Comparison of ENCODE assay signal across 9 mouse cellular contexts in genomic region chr4:21678975-21679623, GRCm38 (mm10). TPM values are rescaled to one million over a fixed set of nuclear protein-coding genes. Genes with fewer than 3 reads are reported as not detected.
DNase-seq lines count a peak whose midpoint lies in the region; ATAC-seq and TF ChIP-seq lines count a peak whose summit lies in the region.
"Had no signal": no experiment of that assay in that cellular context is flagged by ENCODE, and none has a peak within 500 bp of the region (broad histone marks: within the 10 kb centered on the region; RNA-seq: fewer than 3 reads in every experiment).

No protein-coding gene starts in this region.

- no peak for TF ChIP-seq CTCF in midbrain, postnatal 0 days (IDR thresholded peaks at IDR 0.05)

- peak overlapping the region; percentile 53 for H3K4me3 ChIP-seq in heart, embryonic 13.5 days
- H3K4me3 ChIP-seq in forebrain, embryonic 14.5 days (ENCODE audit: low read depth, low read length), result peak overlapping the region; percentile 30
- H3K4me3 ChIP-seq in midbrain, postnatal 0 days (ENCODE audit: low read depth, low read length), result peak overlapping the region; percentile 25

- H3K27me3 ChIP-seq in heart, embryonic 13.5 days (replicated peaks), result peaks cover 100% of the 10 kb centered on the region
- peaks cover 93% of the 10 kb centered on the region for H3K27me3 ChIP-seq in forebrain, embryonic 14.5 days (replicated peaks; ENCODE audit: control insufficient read depth, insufficient read depth, low read length)
- H3K27me3 ChIP-seq in midbrain, postnatal 0 days (ENCODE audit: insufficient read depth, low read length), result peaks cover 85% of the 10 kb centered on the region

- H3K9me3 ChIP-seq in heart, embryonic 13.5 days, result no peaks in the 10 kb centered on the region
- no peaks in the 10 kb centered on the region for H3K9me3 ChIP-seq in forebrain, embryonic 14.5 days (replicated peaks; ENCODE audit: control insufficient read depth, low read length)
- no peaks in the 10 kb centered on the region for H3K9me3 ChIP-seq in midbrain, postnatal 0 days (ENCODE audit: low read length)

- H3K36me3 ChIP-seq in heart, embryonic 13.5 days, result no peaks in the 10 kb centered on the region
- no peaks in the 10 kb centered on the region for H3K36me3 ChIP-seq in forebrain, embryonic 14.5 days (ENCODE audit: control insufficient read depth, insufficient read depth, low read length)
- no peaks in the 10 kb centered on the region for H3K36me3 ChIP-seq in midbrain, postnatal 0 days (ENCODE audit: insufficient read depth, low read length)

- no peak overlapping the region for H3K27ac ChIP-seq in heart, embryonic 13.5 days (replicated peaks)
- H3K27ac ChIP-seq in forebrain, embryonic 14.5 days (ENCODE audit: low read depth, low read length), result no peak overlapping the region
- no peak overlapping the region for H3K27ac ChIP-seq in midbrain, postnatal 0 days (ENCODE audit: low read depth, low read length)

- intact Hi-C loops in heart, postnatal 36 days (cut with DNase I), result no loop called here

- peak overlapping the region; percentile 73 for H3K4me2 ChIP-seq in heart, embryonic 13.5 days
- H3K4me2 ChIP-seq in forebrain, embryonic 14.5 days (ENCODE audit: low read length), result peak overlapping the region; percentile 49
- peak overlapping the region; percentile 36 for H3K4me2 ChIP-seq in midbrain, postnatal 0 days (ENCODE audit: low read depth, low read length, poor library complexity, severe bottlenecking)

- H3K4me1 ChIP-seq in heart, embryonic 13.5 days, result peaks cover 17% of the 10 kb centered on the region
- H3K4me1 ChIP-seq in forebrain, embryonic 14.5 days (ENCODE audit: control insufficient read depth, insufficient read depth, low read length), result peaks cover 4% of the 10 kb centered on the region
- no peaks in the 10 kb centered on the region for H3K4me1 ChIP-seq in midbrain, postnatal 0 days (ENCODE audit: insufficient read depth, low read length)

- ATAC-seq in heart, embryonic 13.5 days (ENCODE audit: extremely low read depth, insufficient number of reproducible peaks, low FRiP score, low TSS enrichment), result 0 out of 2 replicates have a peak, but pooled peaks have one; percentile 25
- peak; percentile 86 for ATAC-seq in forebrain, embryonic 14.5 days
- peak; percentile 72 for ATAC-seq in midbrain, postnatal 0 days (ENCODE audit: low FRiP score)

- DNase-seq in heart, postnatal 36 days, result no peak
- DNase-seq in ZHBTc4 (ENCODE audit: low read depth, low spot score), result peak; percentile 90
- DNase-seq in forebrain, embryonic 14.5 days (ENCODE audit: low spot score), result peak; percentile 44
- peak; percentile 58 to 67 for DNase-seq in kidney, postnatal 4 days
- no peak for DNase-seq in midbrain, postnatal 0 days (ENCODE audit: low spot score)
- DNase-seq in frontal cortex, postnatal 25 days (ENCODE audit: low spot score in 2 of 2), result no peak
- DNase-seq in layer of hippocampus, adult 18-20 months (ENCODE audit: low spot score in 2 of 2), result no peak

- peak overlapping the region; percentile 58; the same call in 1 of the 2 replicates for H3K9ac ChIP-seq in heart, embryonic 13.5 days
- H3K9ac ChIP-seq in forebrain, embryonic 14.5 days (ENCODE audit: low read length), result 0 out of 2 replicates have a peak overlapping the region, but pooled peaks have one; percentile 21
- H3K9ac ChIP-seq in midbrain, postnatal 0 days (replicated peaks; ENCODE audit: low read length, poor library complexity, severe bottlenecking), result no peak overlapping the region

- under 1% methylated on average over 62 of the region's 79 CpGs for WGBS in heart, embryonic 13.5 days
- under 1% methylated on average over 40 of the region's 79 CpGs for WGBS in forebrain, embryonic 14.5 days
- WGBS in midbrain, postnatal 0 days, result 0% methylated on average over 34 of the region's 79 CpGs

RNA-seq across cellular contexts. Expression of gene Prdm13, which starts 6.7 kb away (rescaled TPM):
- polyA plus RNA-seq in heart, embryonic 13.5 days (2015; fragmentation: Nextera tagmentation; extraction: Ambion mirVana), result not detected in 2 replicates
- not detected for total RNA-seq in heart, postnatal 36 days (2021)
- polyA plus RNA-seq in forebrain, embryonic 14.5 days (2014; fragmentation: Nextera tagmentation; extraction: Ambion mirVana), result 0.22 and 0.44 TPM in 2 replicates
- 0.76 and 2.7 TPM in 2 replicates for total RNA-seq in midbrain, postnatal 0 days (2014; rRNA removed)
- polyA plus RNA-seq in midbrain, postnatal 0 days (2015; fragmentation: Nextera tagmentation; extraction: Ambion mirVana), result 0.26 and 0.29 TPM in 2 replicates
- not detected for total RNA-seq in layer of hippocampus, adult 18-20 months (2021)
- total RNA-seq: layer of hippocampus, postnatal 10 days had no signal

RNA-seq across cellular contexts. Expression of gene Ccnc, which starts 48.4 kb away (rescaled TPM):
- polyA plus RNA-seq in heart, embryonic 13.5 days (2015; fragmentation: Nextera tagmentation; extraction: Ambion mirVana), result 25.7 and 26.7 TPM in 2 replicates
- 10 to 100 TPM; 12.5 to 12.6 TPM for total RNA-seq in heart, postnatal 36 days (2021)
- 74.5 and 79.6 TPM in 2 replicates for polyA plus RNA-seq in forebrain, embryonic 14.5 days (2014; fragmentation: Nextera tagmentation; extraction: Ambion mirVana)
- 29.2 and 39.1 TPM in 2 replicates for total RNA-seq in midbrain, postnatal 0 days (2014; rRNA removed)
- 59.6 and 63.0 TPM in 2 replicates for polyA plus RNA-seq in midbrain, postnatal 0 days (2015; fragmentation: Nextera tagmentation; extraction: Ambion mirVana)
- total RNA-seq in layer of hippocampus, adult 18-20 months (2021), result 10 to 100 TPM; 33.0 to 40.3 TPM

Comparison
In these comparisons a context has a peak if more than half of its experiments do, and no peak if none do; other contexts are left out.
1. ATAC-seq: peak in every context shown above with its lines; median percentile 86 in forebrain, embryonic 14.5 days; 72 in midbrain, postnatal 0 days; 25 in heart, embryonic 13.5 days.
2. DNase-seq: peak in ZHBTc4 (single experiment), forebrain, embryonic 14.5 days (single experiment) and kidney, postnatal 4 days (2 of 2); none in heart, postnatal 36 days (0 of 2), midbrain, postnatal 0 days (single experiment), frontal cortex, postnatal 25 days (0 of 2) and layer of hippocampus, adult 18-20 months (0 of 2).
3. Peak in every context shown above with its lines, with median percentiles within 50 percentile points of each other: H3K4me2 ChIP-seq and H3K4me3 ChIP-seq.